Mouse (Mus musculus) kidney, postnatal 25 days (tissue): ENCODE data around the gene Mrps24.

ENCODE experiments used
- DNase-seq, 2 experiments: peaks; one replicate each; pipeline ENCODE4 v3.0.0; 2021; ENCODE audit warnings: mixed read lengths in 2 of 2

Gene Mrps24

DNA sequence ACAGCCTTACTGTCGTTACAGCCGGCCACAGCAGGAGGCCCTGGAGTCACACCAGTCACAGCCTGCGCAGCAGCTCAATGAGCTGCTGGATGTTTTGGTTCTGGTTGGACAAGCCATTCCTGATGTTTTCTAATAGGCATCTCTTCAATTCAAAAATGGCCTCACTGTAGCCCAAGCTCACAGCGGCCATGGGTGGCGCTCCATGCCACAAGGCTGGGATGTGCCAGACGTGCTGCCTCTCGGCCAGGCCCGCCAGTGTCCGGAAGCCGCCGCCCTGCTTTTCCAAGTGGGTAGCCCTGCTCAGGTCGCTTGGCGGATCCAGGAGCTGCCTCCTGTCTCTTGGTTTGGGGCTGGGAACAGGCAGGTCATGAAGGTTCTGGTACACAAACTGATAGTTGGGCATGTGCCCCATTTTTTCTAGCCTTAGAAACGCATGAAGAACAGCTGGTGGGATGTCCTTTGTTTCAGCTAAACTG, at the start of gene Mrps24:
TSS of gene Mrps24 (minus strand) at position 51 of the 476 bp plus-strand sequence.
- peak in 1 of 2 experiments; percentile 59 for DNase-seq

DNA sequence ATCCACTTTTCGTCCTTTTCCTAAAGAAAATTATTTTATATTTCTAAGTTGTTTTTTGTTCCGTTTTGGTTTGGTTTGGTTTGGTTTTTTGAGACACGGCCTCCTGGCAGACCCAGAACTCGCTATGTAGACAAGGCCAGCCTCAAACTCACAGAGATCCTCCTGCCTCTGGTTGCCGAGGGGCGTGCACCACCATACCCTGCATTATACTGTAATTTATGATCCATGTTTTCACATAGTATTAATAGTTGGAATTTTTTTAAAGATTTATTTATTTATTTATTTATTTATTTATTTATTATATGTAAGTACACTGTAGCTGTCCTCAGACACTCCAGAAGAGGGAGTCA, 47.1 kb upstream of the Mrps24 start:
- DNase-seq: no peak

- peak; percentile 95 to 96 for DNase-seq
Observed at GRCm38 (mm10) chr11:5761820-5762632, 46.5 kb upstream of the Mrps24 start, which contains the start of gene Urgcp. Urgcp (minus strand) TSS chr11:5762376.

- DNase-seq: no peak
Observed at GRCm38 (mm10) chr11:5753755-5754154, 38.3 kb upstream of the Mrps24 start.

GRCm38 (mm10) chr11:5744951-5745350, 29.5 kb upstream of the Mrps24 start:
- DNase-seq: no peak

DNA sequence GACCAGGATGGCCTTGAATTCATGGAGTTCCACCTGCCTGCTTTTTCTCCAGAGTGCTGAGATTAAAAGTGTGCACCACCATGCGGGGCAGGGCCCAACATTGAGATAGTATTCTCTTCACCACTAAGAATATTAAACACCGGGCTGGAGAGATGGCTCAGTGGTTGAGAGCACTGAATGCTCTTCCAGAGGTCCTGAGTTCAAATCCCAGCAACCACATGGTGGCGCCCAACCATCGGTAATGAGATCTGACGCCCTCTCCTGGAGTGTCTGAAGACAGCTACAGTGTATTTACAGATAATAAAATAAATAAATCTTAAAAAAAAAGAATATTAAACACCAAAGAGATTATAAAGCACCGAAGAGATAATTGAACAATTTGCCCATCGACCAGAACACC, 26.6 kb upstream of the Mrps24 start:
- peak in 1 of 2 experiments; percentile 48 for DNase-seq

DNA sequence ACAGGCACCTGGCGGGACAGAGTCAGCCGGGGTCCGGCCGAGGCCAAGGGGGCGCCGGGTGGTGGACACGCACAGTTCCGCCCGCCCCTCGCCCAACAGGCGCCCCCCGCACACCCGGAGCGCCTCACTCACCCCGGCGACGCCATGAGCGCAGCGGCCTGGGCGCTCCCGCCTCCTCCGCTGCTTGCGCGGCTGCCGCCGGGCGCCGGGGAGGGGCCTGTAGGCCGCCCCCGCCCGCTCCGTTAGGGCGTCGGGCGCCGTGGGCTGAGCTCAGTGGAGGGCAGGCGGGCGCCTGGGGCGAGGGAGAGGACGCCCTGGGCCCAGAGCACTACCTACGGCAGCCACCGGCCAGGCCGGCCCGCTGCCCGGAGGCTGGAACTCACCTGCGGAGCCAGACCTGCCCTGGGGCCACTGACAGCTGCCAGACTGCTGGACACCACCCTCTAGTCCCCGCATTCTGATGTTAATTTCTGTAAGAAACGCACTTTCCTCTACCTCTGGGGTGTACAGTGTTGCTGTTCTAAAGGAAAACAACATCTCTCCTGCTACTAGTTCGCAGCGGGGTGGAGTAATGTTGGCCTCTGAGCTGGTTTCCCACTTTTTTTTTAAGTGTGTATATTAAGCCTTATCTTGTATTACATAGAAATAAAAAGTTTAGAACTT, 25.6 kb upstream of the Mrps24 start:
- DNase-seq: peak; percentile 82 to 93

DNA sequence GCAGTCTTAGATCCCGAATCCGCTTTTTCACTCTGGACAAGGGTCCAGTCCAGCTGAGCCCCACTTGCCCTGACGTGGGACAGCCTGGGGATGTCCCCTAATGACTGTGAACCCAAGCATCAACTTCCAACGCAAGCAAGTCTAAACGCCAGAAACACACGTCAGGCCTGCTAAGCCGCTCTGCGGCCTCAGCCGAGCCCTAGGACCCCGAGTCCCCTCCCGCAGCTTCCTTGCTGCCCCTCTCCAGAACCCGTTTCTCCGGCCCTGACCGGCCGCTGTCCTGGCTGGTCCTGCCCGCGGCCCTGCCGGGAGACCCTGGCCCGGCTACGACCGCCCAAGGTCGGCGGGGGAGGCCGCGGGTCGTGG, 25.1 kb upstream of the Mrps24 start:
- no peak for DNase-seq

DNA sequence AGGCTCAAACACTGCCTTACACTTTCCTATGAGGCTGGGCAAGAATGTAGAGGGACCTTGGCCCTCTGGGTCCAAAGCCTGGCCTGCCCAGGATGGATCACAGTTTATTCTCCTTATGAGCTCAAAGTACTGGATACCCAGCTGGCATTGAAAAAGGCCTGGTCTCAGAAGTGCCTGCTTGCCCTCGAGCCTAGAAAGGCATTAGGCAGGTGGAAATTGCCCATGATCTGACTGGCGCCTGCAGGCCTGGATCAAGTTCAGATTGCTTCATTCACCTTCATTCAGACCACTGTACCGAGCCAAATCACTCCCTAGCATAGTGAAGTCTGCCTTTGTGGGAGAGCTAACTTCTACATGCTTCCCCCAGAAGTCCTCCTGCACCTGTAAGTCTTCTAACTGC, 24.4 kb upstream of the Mrps24 start:
- peak; percentile 60 to 87 for DNase-seq

DNA sequence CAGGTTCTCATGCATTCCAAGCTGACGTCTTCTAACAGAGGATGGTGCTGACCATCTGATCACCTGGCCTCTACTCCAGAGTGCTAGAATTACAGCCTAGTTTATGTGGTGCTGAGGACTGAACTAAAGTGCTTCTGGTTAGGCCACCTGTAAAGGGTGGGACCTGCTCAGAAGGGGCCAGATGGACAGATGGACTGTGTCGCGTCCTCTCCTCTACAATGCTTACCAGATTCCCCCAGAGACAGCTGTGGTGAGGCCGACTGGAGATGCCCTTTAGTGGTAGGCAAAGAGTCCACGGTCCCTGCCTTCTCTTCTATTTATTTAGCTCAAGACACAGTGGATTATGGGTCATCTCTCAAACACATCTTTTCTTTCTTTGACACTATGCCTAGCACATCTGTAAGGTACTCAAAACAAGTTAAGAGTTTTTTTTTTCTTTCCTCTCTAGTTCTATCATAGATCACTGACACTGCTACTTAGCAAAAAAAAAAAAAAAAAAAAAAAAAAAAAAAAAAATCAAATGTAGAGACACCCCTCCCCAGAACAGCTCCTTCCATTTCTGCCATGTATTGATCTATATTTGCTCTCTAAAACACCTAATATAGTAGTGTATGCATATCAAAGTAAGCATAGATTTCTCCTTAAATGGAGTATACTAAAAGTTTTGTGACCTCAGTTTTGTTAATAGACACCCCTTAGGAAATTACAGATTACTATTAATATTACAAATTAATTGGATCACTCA, 23.6 kb upstream of the Mrps24 start:
- no peak for DNase-seq

GRCm38 (mm10) chr11:5737137-5737536, 21.7 kb upstream of the Mrps24 start:
- no peak for DNase-seq

DNA sequence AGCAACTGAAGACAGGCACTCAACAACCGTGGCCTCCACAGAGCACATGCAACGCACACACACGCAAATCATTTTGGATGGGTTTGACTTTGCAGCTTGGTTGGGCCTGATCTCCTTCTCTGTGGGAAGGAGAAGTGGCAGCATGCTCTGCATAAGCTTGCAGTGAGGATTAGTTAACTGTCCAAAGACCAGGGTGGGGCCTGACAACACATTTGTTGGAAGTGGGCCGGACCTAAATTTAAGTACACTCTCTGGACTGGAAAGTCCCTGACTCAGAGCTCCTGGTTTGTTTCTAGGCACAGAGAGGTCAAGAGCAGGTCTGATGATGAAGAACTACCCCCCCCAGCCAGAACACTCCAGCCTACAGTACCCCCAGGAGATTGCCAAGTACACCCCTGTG, 18.8 kb upstream of the Mrps24 start:
- no peak for DNase-seq

- no peak for DNase-seq
Observed at GRCm38 (mm10) chr11:5732401-5732800, 16.9 kb upstream of the Mrps24 start.

DNA sequence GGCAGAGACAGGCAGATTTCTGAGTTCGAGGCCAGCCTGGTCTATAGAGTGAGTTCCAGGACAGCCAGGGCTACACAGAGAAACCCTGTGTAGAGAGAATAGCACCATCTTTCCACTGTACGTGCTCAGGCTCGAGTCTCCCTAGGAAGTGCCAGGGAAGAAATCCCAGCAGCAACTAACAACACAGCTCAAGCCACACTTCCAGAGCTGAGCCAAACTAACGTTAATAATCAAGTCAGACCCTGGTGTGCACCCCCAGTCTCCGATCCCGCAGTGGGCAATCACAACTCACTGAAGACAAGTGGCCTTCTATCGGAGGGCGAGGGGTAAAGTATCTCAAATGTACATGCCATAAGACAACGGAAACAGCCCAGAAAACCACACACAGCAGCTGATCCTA, 14.1 kb upstream of the Mrps24 start:
- DNase-seq: no peak

- DNase-seq: no peak
Observed at GRCm38 (mm10) chr11:5718611-5719354, 3.3 kb upstream of the Mrps24 start.

DNA sequence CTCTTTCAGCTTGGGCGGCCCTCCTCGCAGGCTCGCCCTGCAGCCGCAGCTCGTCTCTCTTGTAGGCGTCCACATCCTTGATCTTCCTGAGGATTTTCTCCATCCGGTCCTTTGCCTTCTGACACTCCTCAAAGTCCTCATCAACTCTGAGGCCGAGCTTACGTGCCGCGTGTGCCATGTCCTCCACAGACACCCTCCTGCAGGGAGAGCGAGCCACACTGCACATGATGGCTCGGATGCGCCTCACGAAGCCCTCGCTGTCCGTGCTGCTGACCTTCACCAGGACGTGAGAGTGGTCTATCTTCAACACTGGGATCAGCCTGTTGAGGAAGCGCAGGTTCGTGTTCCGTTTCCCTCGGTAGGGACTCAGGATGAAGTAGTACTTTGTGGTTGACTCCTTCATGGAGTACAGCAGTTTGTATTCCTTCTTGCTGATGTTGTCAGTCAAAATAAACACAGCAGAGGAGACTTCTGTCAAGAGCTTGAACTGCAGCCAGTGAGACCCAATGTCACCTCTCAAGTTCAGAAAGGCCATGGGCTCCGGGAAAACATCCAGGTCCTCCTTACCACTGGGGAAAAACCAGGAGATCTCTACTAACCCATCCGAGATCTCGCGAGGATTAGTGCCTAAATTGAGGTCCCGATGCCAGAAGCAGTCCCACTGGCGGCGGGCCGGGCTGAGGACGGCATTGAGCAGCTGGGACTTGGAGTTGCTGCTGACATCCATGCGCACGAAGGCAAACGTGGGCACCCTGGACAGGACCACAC, 1.6 kb upstream of the Mrps24 start:
- peak in 1 of 2 experiments; percentile 49 for DNase-seq

- DNase-seq: no peak
Observed at GRCm38 (mm10) chr11:5716246-5716645, 766 bp upstream of the Mrps24 start.

- DNase-seq: no peak
Observed at GRCm38 (mm10) chr11:5715179-5715578, 301 bp downstream of the Mrps24 start.

GRCm38 (mm10) chr11:5707530-5708353, 7.7 kb downstream of the Mrps24 start:
- peak; percentile 96 for DNase-seq

DNA sequence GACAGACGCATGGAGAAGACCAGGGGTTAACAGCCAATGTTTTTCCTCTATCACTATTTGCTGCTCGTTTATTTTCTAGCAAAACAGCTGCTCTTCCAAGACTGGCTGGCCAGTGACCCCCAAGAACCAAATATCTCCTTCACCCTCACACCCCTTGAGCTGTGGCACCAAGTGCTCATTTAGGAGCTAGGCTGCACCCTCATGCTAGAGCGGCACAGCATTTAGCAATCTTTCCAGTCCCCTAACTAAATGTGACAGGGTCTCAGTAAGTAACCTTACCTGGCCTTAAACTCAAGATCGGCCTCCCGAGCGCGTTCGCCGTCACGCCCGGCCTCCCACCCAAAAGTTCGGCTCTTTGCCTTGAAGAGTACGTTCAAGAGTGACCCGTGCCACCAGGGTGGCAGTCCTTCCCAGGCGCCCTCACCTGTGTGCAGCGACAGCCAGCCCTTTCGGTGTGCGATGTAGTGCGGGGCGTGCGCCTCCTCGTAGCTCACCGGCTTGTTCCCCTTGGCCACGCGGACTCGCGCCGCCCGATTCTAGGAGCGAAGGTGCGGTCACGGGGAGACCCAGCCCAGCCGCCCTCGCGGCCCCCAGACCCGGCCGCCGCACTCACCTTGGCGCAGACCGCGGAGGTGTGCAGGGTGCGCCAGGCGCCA, 8.5 kb downstream of the Mrps24 start:
- peak; percentile 39 to 68 for DNase-seq
